Mouse (Mus musculus) erythroblast, embryonic 14.5 days (primary cell): ENCODE results near the gene Cyp2d9.

Experiments used
- GATA1 ChIP-seq: IDR thresholded peaks from 2 replicates; pipeline ENCODE4 v1.6.1; 2012; ENCODE audit warnings: low read length, inconsistent platforms, mixed read lengths
- TAL1 ChIP-seq: IDR thresholded peaks from 3 replicates; pipeline ENCODE4 v1.6.1; 2012; ENCODE audit warnings: low read length, inconsistent platforms, mixed read lengths

DNA sequence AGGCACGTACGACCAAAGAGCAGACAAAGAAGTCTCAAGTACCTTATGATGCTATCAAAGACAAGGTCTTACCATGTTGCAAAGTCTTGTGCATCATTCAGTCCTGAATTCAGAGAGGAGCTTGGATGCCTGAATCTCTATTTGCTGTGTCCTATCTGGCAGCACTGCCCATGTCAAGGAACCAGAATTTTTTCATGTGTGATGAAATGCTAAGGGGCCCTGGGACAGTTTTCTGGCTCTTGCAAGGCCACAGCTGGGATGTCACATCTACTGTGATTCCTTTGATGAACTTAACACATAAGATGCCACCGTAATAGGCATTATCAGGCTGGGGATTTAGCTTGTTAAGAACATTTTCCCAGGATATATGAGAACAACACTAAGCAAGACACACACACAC lies 1.8 kb downstream of the Cyp2d9 start:
- no peak for TF ChIP-seq GATA1
- no peak for TF ChIP-seq TAL1
